Mouse (Mus musculus) neural tube, embryonic 11.5 days (tissue): ENCODE data around the gene Sox2. TPM values are rescaled to one million over a fixed set of nuclear protein-coding genes. Genes with fewer than 3 reads are reported as not detected.

ENCODE experiments used
- ATAC-seq: fragments of 200-750 bp; cut with Nextera tagmentation; 2 replicates; pipeline ENCODE4 v1.8.0; 2017; ENCODE audit warnings: moderate number of reproducible peaks, mild to moderate bottlenecking, moderate TSS enrichment, moderate library complexity; ENCODE audit not compliant: insufficient read depth, low FRiP score, low TSS enrichment
- DNase-seq: peaks from one replicate; pipeline ENCODE4 v3.0.0-alpha.2; 2015; ENCODE audit warnings: low spot score
- H3K27ac ChIP-seq: fragments of 300-500 bp; sonication (generic); 2 replicates; pipeline ENCODE4 v1.5.1; 2014; ENCODE audit warnings: low read depth, mild to moderate bottlenecking, low read length
- H3K27me3 ChIP-seq: fragments of 300-500 bp; sonication (generic); 2 replicates; pipeline ENCODE4 v1.6.1; 2014; ENCODE audit warnings: mild to moderate bottlenecking, low read length, mixed read lengths; ENCODE audit not compliant: control insufficient read depth, insufficient read depth
- H3K36me3 ChIP-seq: fragments of 300-500 bp; sonication (generic); 2 replicates; pipeline ENCODE4 v1.6.1; 2014; ENCODE audit warnings: mild to moderate bottlenecking, low read length, moderate library complexity, mixed read lengths; ENCODE audit not compliant: control insufficient read depth, insufficient read depth
- H3K4me1 ChIP-seq: fragments of 300-500 bp; sonication (generic); 2 replicates; pipeline ENCODE4 v1.6.1; 2014; ENCODE audit warnings: low read length, mixed read lengths; ENCODE audit not compliant: control insufficient read depth, insufficient read depth
- H3K4me2 ChIP-seq: fragments of 300-500 bp; sonication (generic); 2 replicates; pipeline ENCODE4 v1.6.1; 2014; ENCODE audit warnings: low read depth, mild to moderate bottlenecking, moderate library complexity
- H3K4me3 ChIP-seq: fragments of 300-500 bp; sonication (generic); 2 replicates; pipeline ENCODE4 v1.5.1; 2014; ENCODE audit warnings: low read depth, low read length
- H3K9ac ChIP-seq: fragments of 300-500 bp; sonication (generic); 2 replicates; pipeline ENCODE4 v1.6.1; 2014; ENCODE audit warnings: mild to moderate bottlenecking, low read length
- H3K9me3 ChIP-seq: fragments of 300-500 bp; sonication (generic); 2 replicates; pipeline ENCODE4 v1.6.1; 2016; ENCODE audit warnings: low read length; ENCODE audit not compliant: control insufficient read depth
- WGBS: fragments of 180-500 bp; shearing (Covaris S2); extraction: QIAGEN DNeasy Blood & Tissue Kit; methylation state at CpG from one replicate; pipeline ENCODE4 v1.1.7; 2014; 5-methylcytosine and 5-hydroxymethylcytosine counted together
- polyA plus RNA-seq: library from polyadenylated mRNA; unstranded; fragments of >200 nt; fragmentation: Nextera tagmentation; extraction: Ambion mirVana; gene quantifications from 2 replicates; pipeline ENCODE4 v1.2.1, GENCODE M21; 2014

Gene Sox2
- polyA plus RNA-seq, 1 experiment from 2014 or later = 36.8 TPM

- H3K4me2 ChIP-seq = peak overlapping the region; percentile 83
- ATAC-seq (no peak), DNase-seq (peak; percentile 50)
- H3K27ac ChIP-seq = peak overlapping the region; percentile 98
- H3K4me1 ChIP-seq = peaks cover 34% of the 10 kb centered on the region
- 4% methylated on average over 14 of the region's 14 CpGs for WGBS
- H3K9ac ChIP-seq = peak overlapping the region; percentile 74
- no peaks in the 10 kb centered on the region for H3K36me3 ChIP-seq
- peak overlapping the region; percentile 1; the same call in 1 of the 2 replicates for H3K4me3 ChIP-seq
- peaks cover 43% of the 10 kb centered on the region for H3K27me3 ChIP-seq
- no peaks in the 10 kb centered on the region for H3K9me3 ChIP-seq
Observed at GRCm38 (mm10) chr3:34660542-34661290, 10.5 kb downstream of the Sox2 start.

- ATAC-seq (no peak), DNase-seq (peak; percentile 68)
- Histone ChIP-seq H3K36me3 (no peaks in the 10 kb centered on the region), H3K9me3 (no peaks in the 10 kb centered on the region), H3K4me1 (peaks cover 37% of the 10 kb centered on the region), H3K4me2 (peak overlapping the region; percentile 83), H3K27me3 (peaks cover 46% of the 10 kb centered on the region), H3K27ac (peak overlapping the region; percentile 98), H3K9ac (peak overlapping the region; percentile 74), H3K4me3 (peak overlapping the region; percentile 1; the same call in 1 of the 2 replicates)
- under 1% methylated on average over 32 of the region's 32 CpGs for WGBS
Observed at GRCm38 (mm10) chr3:34661341-34662007, 11.3 kb downstream of the Sox2 start.

GRCm38 (mm10) chr3:34662008-34662711 lies 12.0 kb downstream of the Sox2 start:
- H3K4me3 ChIP-seq = peak overlapping the region; percentile 36
- 3% methylated on average over 15 of the region's 15 CpGs for WGBS

GRCm38 (mm10) chr3:34662712-34663655 lies 12.8 kb downstream of the Sox2 start:
- H3K4me1 ChIP-seq = peaks cover 32% of the 10 kb centered on the region
- H3K4me3 ChIP-seq = peak overlapping the region; percentile 36
- ATAC-seq (no peak), DNase-seq (peak; percentile 72)
- no peaks in the 10 kb centered on the region for H3K9me3 ChIP-seq
- under 1% methylated on average over 53 of the region's 53 CpGs for WGBS
- H3K27ac ChIP-seq = peak overlapping the region; percentile 98
- peak overlapping the region; percentile 83 for H3K4me2 ChIP-seq
- no peaks in the 10 kb centered on the region for H3K36me3 ChIP-seq
- peaks cover 37% of the 10 kb centered on the region for H3K27me3 ChIP-seq
- peak overlapping the region; percentile 74 for H3K9ac ChIP-seq

More at GRCm38 (mm10) chr3:34662008-34662711, 12.0 kb downstream of the Sox2 start:
- Histone ChIP-seq H3K27ac (peak overlapping the region; percentile 98), H3K4me2 (peak overlapping the region; percentile 83), H3K4me1 (peaks cover 35% of the 10 kb centered on the region), H3K27me3 (peaks cover 45% of the 10 kb centered on the region), H3K9me3 (no peaks in the 10 kb centered on the region), H3K36me3 (no peaks in the 10 kb centered on the region), H3K9ac (peak overlapping the region; percentile 74)
- DNase-seq (peak; percentile 61), ATAC-seq (no peak)

- DNase-seq = peak; percentile 80
Observed at GRCm38 (mm10) chr3:34663701-34664635, 13.8 kb downstream of the Sox2 start.

GRCm38 (mm10) chr3:34664636-34665531 lies 14.7 kb downstream of the Sox2 start:
- H3K36me3 ChIP-seq = no peaks in the 10 kb centered on the region
- DNase-seq = peak; percentile 71
- no peaks in the 10 kb centered on the region for H3K9me3 ChIP-seq
- H3K4me1 ChIP-seq = peaks cover 27% of the 10 kb centered on the region
- H3K27ac ChIP-seq = peak overlapping the region; percentile 98
- H3K9ac ChIP-seq = peak overlapping the region; percentile 74
- peak overlapping the region; percentile 36 for H3K4me3 ChIP-seq
- ATAC-seq = no peak
- H3K4me2 ChIP-seq = peak overlapping the region; percentile 83
- H3K27me3 ChIP-seq = peaks cover 30% of the 10 kb centered on the region
- WGBS = under 1% methylated on average over 31 of the region's 31 CpGs

More at GRCm38 (mm10) chr3:34663701-34664635, 13.8 kb downstream of the Sox2 start:
- Histone ChIP-seq H3K27me3 (peaks cover 30% of the 10 kb centered on the region), H3K36me3 (no peaks in the 10 kb centered on the region), H3K9me3 (no peaks in the 10 kb centered on the region), H3K4me1 (peaks cover 28% of the 10 kb centered on the region), H3K9ac (peak overlapping the region; percentile 74), H3K4me3 (peak overlapping the region; percentile 36), H3K4me2 (peak overlapping the region; percentile 83), H3K27ac (peak overlapping the region; percentile 98)
- WGBS = under 1% methylated on average over 58 of the region's 58 CpGs
- ATAC-seq = peak; percentile 35; the same call in 1 of the 2 replicates
